In genomic region chr10:69630802-69631388, GRCm38 (mm10) we compare ENCODE assay signal across 25 mouse cellular contexts.
DNase-seq lines count a peak whose midpoint lies in the region; ATAC-seq and TF ChIP-seq lines count a peak whose summit lies in the region.
"Had no signal": no experiment of that assay in that cellular context is flagged by ENCODE, and none has a peak within 500 bp of the region (broad histone marks: within the 10 kb centered on the region; RNA-seq: fewer than 3 reads in every experiment).

No protein-coding gene starts in this region.

- ATAC-seq in forebrain, postnatal 0 days, result peak; percentile 32; the same call in 1 of the 2 replicates
- ATAC-seq in forebrain, embryonic 13.5 days, result no peak
- ATAC-seq: activated CD4-positive, CD25-positive, alpha-beta regulatory T cell, adult 4 months; Patski had no signal

- peak overlapping the region; percentile 67 for H3K27ac ChIP-seq in forebrain, postnatal 0 days (ENCODE audit: low read depth, low read length)
- no peak overlapping the region for H3K27ac ChIP-seq in forebrain, embryonic 13.5 days
- H3K27ac ChIP-seq in left cerebral cortex, adult 2 months, result peak overlapping the region; percentile 66
- H3K27ac ChIP-seq: heart, embryonic 13.5 days; macrophage; midbrain, embryonic 12.5 days; neural tube, embryonic 12.5 days had no signal

- no peaks in the 10 kb centered on the region for H3K36me3 ChIP-seq in forebrain, postnatal 0 days (ENCODE audit: insufficient read depth)
- no peaks in the 10 kb centered on the region for H3K36me3 ChIP-seq in forebrain, embryonic 13.5 days (ENCODE audit: poor library complexity, severe bottlenecking)
- H3K36me3 ChIP-seq: heart, embryonic 13.5 days; midbrain, embryonic 12.5 days; neural tube, embryonic 12.5 days had no signal

- WGBS in forebrain, postnatal 0 days, result 26% methylated on average over 7 of the region's 7 CpGs
- 52% methylated on average over 7 of the region's 7 CpGs for WGBS in forebrain, embryonic 13.5 days

- H3K4me2 ChIP-seq in forebrain, postnatal 0 days (ENCODE audit: low read depth), result peak overlapping the region; percentile 22; the same call in 1 of the 2 replicates
- no peak overlapping the region for H3K4me2 ChIP-seq in forebrain, embryonic 13.5 days
- H3K4me2 ChIP-seq: heart, embryonic 13.5 days; liver, embryonic 11.5 days; midbrain, embryonic 12.5 days; neural tube, embryonic 12.5 days had no signal

- H3K4me3 ChIP-seq in forebrain, postnatal 0 days (ENCODE audit: low read depth, low read length), result no peak overlapping the region
- no peak overlapping the region for H3K4me3 ChIP-seq in forebrain, embryonic 13.5 days
- no peak overlapping the region for H3K4me3 ChIP-seq in left cerebral cortex, adult 2 months
- H3K4me3 ChIP-seq: heart, embryonic 13.5 days; midbrain, embryonic 12.5 days; neural tube, embryonic 12.5 days had no signal

- TF ChIP-seq POLR2A in brain, embryonic 14.5 days (IDR thresholded peaks at IDR 0.05; ENCODE audit: borderline replicate concordance, extremely low read depth, insufficient read depth, insufficient read length, poor library complexity, severe bottlenecking), result no peak

- H3K4me1 ChIP-seq in forebrain, postnatal 0 days (ENCODE audit: insufficient read depth), result peaks cover 26% of the 10 kb centered on the region
- peaks cover 25% of the 10 kb centered on the region for H3K4me1 ChIP-seq in forebrain, embryonic 13.5 days

- TF ChIP-seq CTCF in forebrain, postnatal 0 days (IDR thresholded peaks at IDR 0.05; ENCODE audit: low read depth), result no peak
- TF ChIP-seq CTCF in left cerebral cortex, adult 2 months (IDR thresholded peaks at IDR 0.05), result no peak
- TF ChIP-seq CTCF in brain, embryonic 14.5 days (IDR thresholded peaks at IDR 0.05; ENCODE audit: borderline replicate concordance, extremely low read depth, insufficient read depth, insufficient read length), result no peak

- no peaks in the 10 kb centered on the region for H3K9me3 ChIP-seq in forebrain, postnatal 0 days (ENCODE audit: low read length)
- no peaks in the 10 kb centered on the region for H3K9me3 ChIP-seq in forebrain, embryonic 13.5 days (replicated peaks)
- H3K9me3 ChIP-seq: heart, embryonic 13.5 days; midbrain, embryonic 12.5 days; neural tube, embryonic 12.5 days had no signal

- peak; percentile 38 for DNase-seq in forebrain, postnatal 0 days
- no peak for DNase-seq in left cerebral cortex, adult 2 months (ENCODE audit: extremely low spot score in 1 of 2, low spot score in 2 of 2)
- DNase-seq in left cerebral cortex, adult 11 months (ENCODE audit: low spot score), result no peak
- DNase-seq in 3T3-L1 (ENCODE audit: low read depth, low spot score), result peak; percentile 54
- DNase-seq in brain, embryonic 14.5 days (ENCODE audit: low read depth), result peak; percentile 38
- no peak for DNase-seq in gastrocnemius, adult 18-20 months (ENCODE audit: low spot score)
- no peak for DNase-seq in spleen, postnatal 36 days (ENCODE audit: low spot score in 2 of 2)
- DNase-seq: adrenal gland, postnatal 36 days; B cell, adult 2 months; cerebellum, adult 9-10 months; gastrocnemius, postnatal 36 days; heart, postnatal 36 days; kidney, adult 2 months; kidney, postnatal 4 days; lung, adult 2 months; right cerebral cortex, postnatal 14 days; thymus, postnatal 4 days had no signal

- H3K27me3 ChIP-seq in forebrain, postnatal 0 days (ENCODE audit: insufficient read depth, low read length), result no peaks in the 10 kb centered on the region
- no peaks in the 10 kb centered on the region for H3K27me3 ChIP-seq in forebrain, embryonic 13.5 days
- H3K27me3 ChIP-seq: heart, embryonic 13.5 days; midbrain, embryonic 12.5 days; neural tube, embryonic 12.5 days; Patski had no signal

- 0 out of 2 replicates have a peak overlapping the region, but pooled peaks have one; percentile 11 for H3K9ac ChIP-seq in forebrain, postnatal 0 days
- no peak overlapping the region for H3K9ac ChIP-seq in forebrain, embryonic 13.5 days
- H3K9ac ChIP-seq: heart, embryonic 13.5 days; midbrain, embryonic 12.5 days; neural tube, embryonic 12.5 days had no signal

- intact Hi-C loops in left cerebral cortex, adult 2 months (cut with DNase I), result loop anchor here (5.0 kb wide), 1 partner anchor 99 kb away; no protein-coding TSS in a partner anchor

Comparison
In these comparisons a context has a peak if more than half of its experiments do, and no peak if none do; other contexts are left out.
1. DNase-seq: peak in forebrain, postnatal 0 days (single experiment), 3T3-L1 (single experiment) and brain, embryonic 14.5 days (single experiment); none in left cerebral cortex, adult 2 months (0 of 2), left cerebral cortex, adult 11 months (single experiment), gastrocnemius, adult 18-20 months (single experiment) and spleen, postnatal 36 days (0 of 2).